7 mouse cellular contexts compared by ENCODE assay signal in the genomic region with DNA sequence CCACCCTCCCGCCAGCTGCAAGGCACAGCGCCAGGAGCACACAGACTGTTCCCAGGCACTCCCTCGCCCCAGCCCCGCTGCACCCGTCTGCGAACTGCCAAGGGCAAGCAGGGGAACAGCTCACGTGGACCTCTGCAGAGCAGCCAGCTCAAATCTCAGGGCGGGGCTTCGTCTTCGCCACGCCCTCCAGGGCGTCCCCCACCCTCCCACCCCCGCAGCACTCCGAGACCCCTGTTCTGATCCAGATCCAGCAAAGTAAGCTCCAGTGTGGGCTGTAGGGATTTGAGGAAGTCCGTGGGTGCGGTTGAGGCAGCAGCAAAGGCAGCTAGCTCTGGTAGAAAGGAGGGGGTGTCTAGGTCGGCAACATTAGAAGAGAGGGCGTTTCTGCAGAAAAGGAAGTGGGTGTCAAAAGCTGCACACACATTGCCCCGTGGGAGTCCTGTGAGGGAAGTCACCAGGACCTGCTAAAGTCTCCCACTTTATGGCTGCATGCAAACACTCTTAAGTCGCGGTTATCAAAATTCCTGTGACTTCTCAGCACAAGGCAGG.
DNase-seq lines count a peak whose midpoint lies in the region; ATAC-seq and TF ChIP-seq lines count a peak whose summit lies in the region.

No protein-coding gene starts in this region.

- peak; percentile 60 for DNase-seq in adipocyte (ENCODE audit: low spot score)
- DNase-seq in embryo, embryonic 10 days (ENCODE audit: low spot score), result peak; percentile 81
- DNase-seq in gastrocnemius, postnatal 36 days, result peak; percentile 85 to 95
- DNase-seq in limb, embryonic 10.5 days (ENCODE audit: low spot score), result peak; percentile 82
- peak; percentile 65 to 66 for DNase-seq in spleen, adult 2 months (ENCODE audit: low read depth in 1 of 2, low spot score in 2 of 2)

- peak overlapping the region; percentile 73 for H3K4me2 ChIP-seq in intestine, embryonic 16.5 days (ENCODE audit: low read depth, low read length)
- H3K4me2 ChIP-seq in midbrain, embryonic 12.5 days (replicated peaks), result peak overlapping the region; percentile 70

- no peaks in the 10 kb centered on the region for H3K36me3 ChIP-seq in intestine, embryonic 16.5 days (ENCODE audit: control insufficient read depth, insufficient read depth, low read length)
- H3K36me3 ChIP-seq in limb, embryonic 10.5 days, result no peaks in the 10 kb centered on the region
- no peaks in the 10 kb centered on the region for H3K36me3 ChIP-seq in midbrain, embryonic 12.5 days
- no peaks in the 10 kb centered on the region for H3K36me3 ChIP-seq in spleen, adult 2 months (ENCODE audit: control insufficient read depth, insufficient read depth, low read length)

- H3K4me1 ChIP-seq in intestine, embryonic 16.5 days (ENCODE audit: control insufficient read depth, insufficient read depth, low read length), result peaks cover 21% of the 10 kb centered on the region
- H3K4me1 ChIP-seq in limb, embryonic 10.5 days, result peaks cover 35% of the 10 kb centered on the region
- H3K4me1 ChIP-seq in midbrain, embryonic 12.5 days, result peaks cover 17% of the 10 kb centered on the region
- peaks cover 25% of the 10 kb centered on the region for H3K4me1 ChIP-seq in spleen, adult 2 months (ENCODE audit: control insufficient read depth, insufficient read depth, insufficient read length)

- H3K27ac ChIP-seq in intestine, embryonic 16.5 days (ENCODE audit: low read length), result peak overlapping the region; percentile 96
- peak overlapping the region; percentile 85 for H3K27ac ChIP-seq in limb, embryonic 10.5 days
- H3K27ac ChIP-seq in midbrain, embryonic 12.5 days (replicated peaks), result no peak overlapping the region
- peak overlapping the region; percentile 81 for H3K27ac ChIP-seq in spleen, adult 2 months (ENCODE audit: insufficient read depth, low read length)

- 2% methylated on average over 21 of the region's 21 CpGs for WGBS in intestine, embryonic 16.5 days
- 2% methylated on average over 21 of the region's 21 CpGs for WGBS in limb, embryonic 10.5 days
- 4% methylated on average over 21 of the region's 21 CpGs for WGBS in midbrain, embryonic 12.5 days
- WGBS in spleen, adult 2 months, result under 1% methylated on average over 21 of the region's 21 CpGs

- peak overlapping the region; percentile 68 for H3K9ac ChIP-seq in intestine, embryonic 16.5 days (ENCODE audit: low read depth, low read length)
- peak overlapping the region; percentile 35; the same call in 1 of the 2 replicates for H3K9ac ChIP-seq in midbrain, embryonic 12.5 days (replicated peaks)

- no peak for TF ChIP-seq POLR2A in spleen, adult 2 months (IDR thresholded peaks at IDR 0.05; ENCODE audit: low read depth, low read length)

- peak overlapping the region; percentile 48 for H3K4me3 ChIP-seq in intestine, embryonic 16.5 days (ENCODE audit: low read length)
- peak overlapping the region; percentile 52 for H3K4me3 ChIP-seq in limb, embryonic 10.5 days
- peak overlapping the region; percentile 41 for H3K4me3 ChIP-seq in midbrain, embryonic 12.5 days
- H3K4me3 ChIP-seq in spleen, adult 2 months (ENCODE audit: extremely low read depth, insufficient read depth, insufficient read length), result peak overlapping the region; percentile 82

- intact Hi-C loops in gastrocnemius, postnatal 36 days (cut with DNase I), result loop anchor here (2.0 to 5.0 kb wide), 2 partner anchors 39 to 88 kb away; no protein-coding TSS in a partner anchor

- no peaks in the 10 kb centered on the region for H3K27me3 ChIP-seq in intestine, embryonic 16.5 days (replicated peaks; ENCODE audit: control insufficient read depth, insufficient read depth, low read length)
- H3K27me3 ChIP-seq in limb, embryonic 10.5 days (ENCODE audit: low read depth, poor library complexity, severe bottlenecking), result peaks cover 8% of the 10 kb centered on the region; the same call in 1 of the 2 replicates
- H3K27me3 ChIP-seq in midbrain, embryonic 12.5 days, result peaks cover 4% of the 10 kb centered on the region; the same call in 1 of the 2 replicates
- H3K27me3 ChIP-seq in spleen, adult 2 months (ENCODE audit: control insufficient read depth, insufficient read depth, low read length), result no peaks in the 10 kb centered on the region

- no peaks in the 10 kb centered on the region for H3K9me3 ChIP-seq in intestine, embryonic 16.5 days (ENCODE audit: control insufficient read depth, low read length)
- no peaks in the 10 kb centered on the region for H3K9me3 ChIP-seq in limb, embryonic 10.5 days (replicated peaks)
- no peaks in the 10 kb centered on the region for H3K9me3 ChIP-seq in midbrain, embryonic 12.5 days

- no peak for TF ChIP-seq CTCF in spleen, adult 2 months (IDR thresholded peaks at IDR 0.05; ENCODE audit: extremely low read depth, insufficient read depth, insufficient read length, insufficient replicate concordance)

- ATAC-seq in intestine, embryonic 16.5 days, result peak; percentile 97
- ATAC-seq in midbrain, embryonic 12.5 days (ENCODE audit: low FRiP score, low read depth), result peak; percentile 93
